Mouse (Mus musculus) cerebellum, adult 2 months (tissue): ENCODE measurements around the gene Fam160b1.

Source experiments
- CTCF ChIP-seq: fragments of 200-500 bp; IDR thresholded peaks from 2 replicates; pipeline ENCODE4 v1.5.1; 2011; ENCODE audit warnings: low read depth, mild to moderate bottlenecking, control low read depth, low read length, moderate library complexity, borderline replicate concordance; ENCODE audit not compliant: insufficient read depth
- POLR2A ChIP-seq: fragments of 200-500 bp; IDR thresholded peaks from 2 replicates; pipeline ENCODE4 v1.6.1; 2011; ENCODE audit warnings: low read length, control low read depth, borderline replicate concordance; ENCODE audit not compliant: insufficient read depth

DNA sequence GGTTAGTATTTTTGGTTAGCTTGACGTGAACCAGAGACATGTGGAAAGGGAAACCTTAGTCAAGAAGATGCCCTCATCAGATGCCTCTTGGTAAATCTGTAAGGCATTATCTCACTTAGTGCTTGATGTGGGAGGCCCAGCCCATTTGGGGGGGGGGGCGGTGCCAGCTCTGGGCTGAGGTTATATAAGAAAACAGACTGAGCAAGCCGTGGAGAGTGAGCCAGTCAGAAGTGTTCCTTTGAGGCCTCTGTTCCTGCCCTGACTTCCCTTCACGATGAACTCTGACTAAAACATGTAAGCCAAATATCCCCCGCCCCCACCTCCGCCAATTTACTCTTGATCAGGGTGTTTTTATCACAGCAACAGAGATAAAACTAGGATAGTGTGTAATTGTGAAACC lies 69.4 kb downstream of the Fam160b1 start:
- TF ChIP-seq CTCF, result no peak
- no peak for TF ChIP-seq POLR2A
